Mouse (Mus musculus): Measurements from ENCODE around the gene Cdk15.

DNA sequence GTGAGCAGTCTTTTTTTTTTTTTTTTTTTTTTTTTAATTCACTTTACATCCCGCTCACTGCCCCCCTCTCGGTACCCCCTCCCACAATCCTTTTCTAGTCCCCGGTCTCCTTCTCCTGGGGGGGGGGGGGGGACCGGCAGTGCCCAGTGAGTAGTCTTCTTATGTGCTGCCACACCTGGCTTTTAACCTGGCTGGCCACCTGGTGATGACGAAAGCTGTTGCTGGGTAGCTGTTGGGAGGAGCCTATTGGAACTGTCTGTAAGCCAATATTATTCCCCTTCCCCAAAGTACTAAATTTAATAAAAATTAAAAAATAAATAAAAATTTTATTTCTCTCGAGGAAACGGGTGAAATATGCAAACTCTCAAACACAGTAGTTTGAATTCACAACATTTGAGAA, 3.9 kb upstream of the Cdk15 start:
- no peak for TF ChIP-seq CTCF (IDR thresholded peaks at IDR 0.05; ENCODE audit: low read depth, low read length)
- TF ChIP-seq POLR2A (IDR thresholded peaks at IDR 0.05; ENCODE audit: extremely low read depth, insufficient read depth, low read length): no peak
